Mouse (Mus musculus) telencephalon, adult 2 months (tissue): ENCODE measurements at regions not wholly inside any gene's neighbourhood (a gene's known extent, or its start where the extent isn't known, plus 50 kb on each side); places are given as distances from the start of the nearest gene placed in this dataset.
A peak's percentile ranks its signal among the peaks of the same experiment; 100 is the strongest.

ENCODE experiments used
- DNase-seq: peaks from one replicate; pipeline ENCODE4 v3.0.0-alpha.2; 2011; ENCODE audit warnings: low read depth, low spot score

DNA sequence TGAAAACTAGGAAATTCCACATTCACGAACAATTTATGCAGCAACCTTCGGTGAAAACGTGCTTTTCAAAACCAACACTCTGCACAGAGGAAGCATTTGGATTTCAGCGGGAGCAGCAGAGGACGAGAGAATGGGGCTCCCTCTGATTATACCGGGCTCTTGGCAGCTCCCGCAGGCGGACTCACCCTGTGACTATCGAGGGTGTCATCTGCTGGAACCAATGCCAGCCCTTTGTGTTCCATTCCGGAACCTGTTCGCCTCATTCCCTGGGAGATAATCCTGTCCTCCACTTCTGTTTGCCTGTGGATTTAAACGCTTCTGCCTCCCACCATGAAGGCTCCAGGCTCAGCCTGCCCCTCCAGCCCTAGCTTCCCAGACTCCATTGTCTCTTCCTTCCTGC lies 77.1 kb downstream of the Utp18 start:
- DNase-seq: no peak

GRCm38 (mm10) chr11:93807205-93807604 lies 78.4 kb downstream of the Utp18 start:
- no peak for DNase-seq

DNA sequence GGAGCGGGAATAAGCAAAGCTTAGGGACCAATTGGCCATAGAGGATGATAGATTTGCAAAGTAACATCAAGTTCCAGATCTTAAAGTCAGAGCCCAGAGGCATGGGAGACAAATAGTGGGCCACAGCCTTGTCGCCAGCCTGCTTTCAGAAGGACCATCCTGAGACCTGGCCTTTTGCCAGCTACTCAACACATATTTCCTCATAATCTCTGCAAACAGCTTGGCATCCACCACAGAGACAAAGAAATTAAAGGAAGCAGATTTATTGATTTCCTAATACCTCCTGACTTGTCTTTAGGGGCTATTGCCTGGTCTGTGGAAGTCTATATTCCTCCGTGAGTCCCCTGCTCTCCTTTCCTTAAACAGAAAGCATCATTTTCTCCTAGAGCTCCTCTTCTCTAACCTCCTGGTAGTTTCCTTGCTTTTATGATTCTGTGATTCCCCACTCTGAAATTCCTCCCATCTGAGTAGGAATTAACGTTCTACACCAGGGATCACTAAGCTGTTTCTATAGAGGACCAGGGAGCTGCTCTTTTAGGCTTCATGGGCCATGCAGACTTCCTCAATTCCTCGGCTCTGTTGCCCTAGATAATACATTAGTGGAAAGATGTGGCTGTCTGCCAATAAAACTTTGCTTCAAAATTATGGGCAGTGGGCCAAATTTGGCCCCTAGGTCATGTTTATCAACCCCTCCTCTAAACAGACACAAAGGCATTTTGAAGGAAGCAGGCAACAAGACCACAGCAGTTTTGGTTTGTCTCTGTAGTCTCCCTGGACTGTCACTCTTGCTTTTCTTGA lies 114.2 kb downstream of the Utp18 start:
- no peak for DNase-seq

GRCm38 (mm10) chr11:93765961-93766360 lies 119.6 kb downstream of the Utp18 start:
- no peak for DNase-seq

GRCm38 (mm10) chr11:93762832-93763530 lies 122.6 kb downstream of the Utp18 start:
- peak; percentile 85 for DNase-seq

DNA sequence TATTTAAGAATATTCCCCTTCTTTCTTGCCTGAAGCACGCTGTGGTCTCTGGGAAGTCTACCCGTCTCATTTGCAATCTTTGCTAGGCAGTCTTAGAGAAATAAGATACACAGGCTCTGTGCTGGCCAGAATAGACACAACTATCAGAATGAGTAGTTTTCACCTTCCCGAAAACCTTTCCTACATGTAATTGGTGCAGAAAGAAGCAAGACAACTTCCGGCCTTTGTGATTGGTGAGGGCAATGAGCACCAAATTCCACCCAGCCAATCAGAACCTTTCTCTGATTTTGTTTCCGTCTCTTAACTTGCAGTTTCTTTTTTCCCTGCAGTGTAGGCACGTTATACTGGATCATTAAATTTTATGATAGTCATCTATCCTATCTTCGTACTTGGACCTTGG lies 127.7 kb downstream of the Utp18 start:
- no peak for DNase-seq

DNA sequence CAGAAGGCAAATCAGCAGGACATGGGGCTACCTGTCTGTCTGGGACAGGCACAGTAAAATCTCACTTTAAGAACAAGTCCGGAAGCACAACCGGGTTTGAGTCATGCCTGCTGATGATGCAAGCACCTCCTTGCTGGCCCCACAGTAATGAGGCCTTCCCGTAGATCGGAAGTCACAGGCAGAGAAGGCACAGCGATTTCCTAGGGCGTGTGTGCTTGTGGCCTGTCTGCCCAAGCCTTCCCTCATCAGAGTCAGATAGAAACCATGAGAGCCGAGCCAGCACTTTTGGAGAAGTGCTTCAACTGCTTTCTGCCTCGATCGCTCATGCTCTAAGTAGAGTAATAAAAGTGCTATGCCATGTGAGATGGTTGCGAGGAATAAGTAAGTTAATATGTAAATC lies 148.9 kb downstream of the Utp18 start:
- DNase-seq: no peak

DNA sequence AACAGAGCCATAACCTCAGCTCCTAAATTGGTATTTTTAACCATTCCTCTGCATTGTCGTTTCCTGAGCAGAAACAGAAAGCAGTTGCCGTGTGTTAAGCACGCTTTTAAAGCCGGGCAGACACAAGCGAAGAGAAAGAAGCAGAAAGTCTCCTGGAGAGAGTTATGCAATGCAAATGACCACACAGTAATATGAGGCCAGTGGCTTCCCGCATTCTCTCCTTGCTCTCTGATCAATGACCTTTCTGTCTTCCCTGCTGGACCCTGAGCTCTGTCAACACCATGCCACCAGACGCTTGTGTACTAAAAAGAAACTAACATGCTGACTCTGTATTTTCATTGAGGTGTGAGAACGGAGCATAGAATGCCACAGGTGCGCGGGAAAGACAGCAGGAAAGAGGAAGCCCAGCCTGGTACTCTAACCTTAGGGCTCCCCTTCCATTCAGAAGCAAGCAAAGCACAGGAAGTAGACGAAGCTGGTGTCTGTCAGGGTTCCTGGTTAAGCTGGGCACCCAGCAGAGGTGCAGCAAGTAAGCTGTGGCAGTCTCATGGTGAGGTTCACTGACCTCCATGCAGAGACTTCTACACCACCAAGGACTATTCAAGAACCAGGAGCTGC lies 151.9 kb downstream of the Utp18 start:
- no peak for DNase-seq

DNA sequence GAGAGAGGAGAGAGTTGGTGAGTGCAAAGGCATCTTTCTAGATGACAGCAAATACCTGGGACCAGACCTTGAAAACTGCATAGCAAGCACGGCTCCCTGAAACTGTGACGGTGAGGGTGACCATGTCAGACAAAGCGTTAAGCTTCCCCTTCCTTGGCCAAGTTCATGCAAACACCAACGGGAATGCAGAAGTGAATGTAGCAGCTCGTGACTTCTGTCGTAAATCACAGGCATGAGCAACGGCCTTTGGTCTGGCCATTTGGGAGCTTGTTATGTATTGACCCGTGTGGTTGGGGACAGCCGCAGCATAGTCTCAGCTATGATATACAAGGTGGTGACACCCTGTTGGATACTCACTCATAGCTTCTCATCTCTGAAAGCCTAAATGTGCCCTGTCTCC lies 156.4 kb downstream of the Utp18 start:
- no peak for DNase-seq

DNA sequence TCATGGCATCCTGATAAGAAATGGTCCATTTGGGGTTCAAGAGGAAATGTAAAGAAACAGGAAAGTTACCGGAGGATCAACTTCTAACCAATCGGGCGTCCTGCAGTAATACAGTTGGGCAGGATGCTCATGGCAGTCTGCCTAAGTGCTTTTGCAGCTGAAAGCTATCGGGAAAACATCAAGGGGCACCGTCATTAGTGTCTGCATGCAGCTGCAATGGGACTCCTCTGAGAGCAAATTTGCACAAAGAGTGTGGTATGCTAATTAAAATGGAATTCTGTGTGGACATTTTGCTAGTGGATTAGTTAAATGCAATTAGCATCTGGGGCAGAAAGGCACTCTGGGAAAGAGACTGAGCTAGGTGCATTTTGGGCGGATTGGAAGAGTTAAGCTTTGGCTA lies 160.3 kb downstream of the Utp18 start:
- DNase-seq: no peak

DNA sequence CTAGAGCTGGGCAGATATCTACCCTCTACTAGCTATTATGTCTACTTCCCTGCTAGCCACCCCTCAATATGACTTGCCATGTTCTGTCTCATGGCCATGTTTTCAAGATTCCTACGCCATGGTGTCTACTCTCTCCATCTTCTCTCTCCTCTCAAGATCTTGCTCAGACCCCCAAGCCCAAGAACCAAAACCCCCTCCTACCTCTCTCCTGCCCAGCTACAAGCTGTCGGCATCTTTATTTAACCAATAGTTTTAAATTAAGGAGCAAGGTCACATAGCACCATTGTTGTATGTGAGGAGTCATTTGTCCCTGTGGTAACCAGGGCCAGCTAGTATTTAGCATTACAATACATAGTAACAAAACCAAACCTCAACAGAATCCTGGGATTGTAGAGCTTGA lies 166.4 kb downstream of the Utp18 start:
- no peak for DNase-seq

DNA sequence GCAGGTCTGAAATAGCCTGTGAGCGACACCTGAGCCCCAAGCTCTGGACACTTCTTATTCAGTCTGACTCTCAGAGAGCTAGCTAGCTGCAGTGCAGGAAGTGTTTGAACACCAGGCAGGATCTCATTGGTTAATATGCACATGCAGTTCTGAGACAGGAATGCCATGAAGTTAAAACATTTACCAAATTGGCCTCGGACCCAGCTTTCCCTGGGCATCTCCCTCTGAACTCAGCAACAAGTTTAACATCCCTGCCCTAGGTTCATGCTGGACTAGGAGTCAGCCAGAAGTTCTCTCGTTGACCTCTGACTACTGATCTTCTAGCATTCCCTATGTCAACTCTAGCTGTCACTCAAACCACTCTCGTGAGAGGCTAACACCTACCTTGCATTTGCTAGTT lies 175.9 kb downstream of the Utp18 start:
- no peak for DNase-seq

DNA sequence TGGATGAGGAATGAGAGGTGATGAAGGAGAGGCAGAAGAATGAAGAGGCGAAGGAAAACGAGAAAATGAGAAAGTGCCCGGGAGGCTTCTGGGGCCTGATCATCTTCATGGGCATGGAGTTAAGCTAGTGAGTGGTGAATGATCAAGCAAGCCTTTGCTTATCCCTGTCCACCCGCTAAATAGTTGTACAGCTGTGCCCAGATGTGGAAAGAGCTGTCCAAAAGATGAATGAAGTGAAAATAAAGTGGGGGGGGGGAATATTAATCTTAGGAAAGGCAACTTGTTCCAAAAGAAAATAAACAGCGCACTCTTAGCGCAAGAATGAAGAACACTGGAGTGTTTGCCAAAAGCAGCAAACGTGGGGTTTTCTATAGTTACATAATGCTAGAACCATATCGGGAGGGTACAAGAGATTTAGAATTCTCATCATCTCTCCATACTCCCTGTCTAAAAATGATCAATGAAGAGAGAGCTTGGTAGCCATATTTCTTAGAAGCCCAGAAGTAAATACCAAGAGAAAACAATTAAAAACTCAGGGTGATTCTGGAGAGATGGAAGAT lies 188.5 kb downstream of the Utp18 start:
- no peak for DNase-seq

GRCm38 (mm10) chr11:93696096-93696890 lies 189.3 kb downstream of the Utp18 start:
- DNase-seq: no peak

DNA sequence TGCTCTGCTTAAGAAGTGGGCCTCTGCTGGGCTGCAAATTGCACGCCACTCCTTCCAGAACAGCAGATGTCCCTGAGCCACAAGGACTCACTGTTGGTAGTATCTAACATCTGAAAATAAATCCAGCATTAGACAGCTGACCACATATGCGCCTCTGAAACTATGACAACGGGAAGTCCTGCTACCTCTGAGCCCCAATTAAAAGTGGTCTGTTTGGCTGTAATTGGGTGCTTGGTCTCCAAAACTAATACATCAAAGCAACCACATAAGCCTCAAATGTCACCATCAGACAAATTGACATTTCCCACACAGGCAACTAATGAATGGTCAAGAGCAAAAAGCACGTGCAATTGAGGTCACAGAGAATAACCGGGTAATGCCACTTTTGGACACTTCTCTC lies 201.9 kb downstream of the Utp18 start:
- DNase-seq: no peak

GRCm38 (mm10) chr11:93676299-93676698 lies 209.3 kb downstream of the Utp18 start:
- no peak for DNase-seq

DNA sequence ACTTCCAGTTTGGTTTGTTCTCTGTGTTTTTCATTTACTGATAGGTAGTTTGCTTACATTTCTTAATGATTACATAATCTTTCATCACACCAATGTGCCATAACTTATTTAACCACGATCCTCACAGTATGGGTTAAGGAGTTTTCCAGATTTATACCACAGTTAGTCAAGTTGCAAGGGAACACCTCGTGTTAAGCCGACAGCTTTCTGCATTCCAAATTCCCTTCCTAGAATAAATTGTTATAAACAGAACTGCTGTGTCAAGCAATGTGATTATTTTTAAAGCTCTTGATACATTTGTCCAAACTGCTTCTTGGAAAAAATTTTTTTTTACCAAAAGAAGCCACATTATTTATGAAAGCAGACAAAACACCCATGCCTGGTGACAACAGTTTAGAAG lies 213.5 kb downstream of the Utp18 start:
- peak; percentile 65 for DNase-seq

DNA sequence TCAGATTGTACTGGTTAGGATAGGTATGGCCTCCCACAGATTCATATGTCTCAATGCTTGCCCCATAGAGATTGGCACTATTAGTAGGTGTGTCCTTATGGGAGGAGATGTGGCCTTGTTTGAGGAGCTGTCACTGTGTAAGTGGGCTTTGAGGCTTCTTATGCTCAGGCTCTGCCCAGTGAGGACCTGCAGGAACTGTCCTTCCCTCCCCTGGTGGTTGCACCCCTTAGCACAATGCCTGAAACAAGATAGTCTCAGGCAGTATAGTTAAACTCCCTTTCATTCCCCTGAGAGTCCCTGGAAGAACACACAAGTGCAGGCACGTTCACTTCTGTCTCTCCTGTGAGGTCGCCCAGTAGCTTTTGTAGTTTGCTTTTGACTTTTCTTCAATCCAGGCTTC lies 223.9 kb downstream of the Utp18 start:
- no peak for DNase-seq

- no peak for DNase-seq
Observed at GRCm38 (mm10) chr11:93660379-93660778, 225.2 kb downstream of the Utp18 start.

DNA sequence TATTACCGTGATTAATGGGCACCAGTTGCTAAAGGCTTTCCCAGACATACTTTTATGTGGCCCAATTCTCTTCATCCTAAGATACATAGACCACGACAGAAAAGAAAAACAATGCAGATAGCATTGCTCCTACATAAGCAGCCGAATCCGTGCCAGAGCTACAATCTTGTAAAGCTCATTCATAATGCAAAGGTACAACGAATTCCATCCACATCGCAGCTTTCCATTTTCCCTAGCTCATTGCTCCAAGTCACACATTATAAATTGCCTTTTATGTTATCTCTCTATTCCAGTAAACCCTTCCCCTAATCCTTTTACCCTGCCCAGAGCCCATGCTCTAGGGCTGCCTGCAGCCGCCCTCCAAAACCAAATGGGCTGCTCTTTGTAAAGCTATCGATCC lies 226.8 kb downstream of the Utp18 start:
- no peak for DNase-seq

GRCm38 (mm10) chr11:93655602-93656239 lies 229.8 kb downstream of the Utp18 start:
- no peak for DNase-seq
